Mouse (Mus musculus) adrenal gland, postnatal 4 days (tissue): ENCODE data around the gene 1810010D01Rik. TPM values are rescaled to one million over a fixed set of nuclear protein-coding genes. Genes with fewer than 3 reads are reported as not detected.
A peak's percentile ranks its signal among the peaks of the same experiment; 100 is the strongest.

Experiments used
- DNase-seq, 2 experiments: peaks; one replicate each; pipeline ENCODE4 v3.0.0; 2021 to 2022; ENCODE audit warnings: low spot score in 2 of 2, mixed read lengths in 2 of 2
- total RNA-seq, 2 experiments: library from RNA; stranded (reverse); gene quantifications; 2 replicates each; pipeline ENCODE4 v1.2.3; 2021

Gene 1810010D01Rik
- total RNA-seq, 2 experiments from 2014 or later: 0.45 TPM; not detected in 1

DNA sequence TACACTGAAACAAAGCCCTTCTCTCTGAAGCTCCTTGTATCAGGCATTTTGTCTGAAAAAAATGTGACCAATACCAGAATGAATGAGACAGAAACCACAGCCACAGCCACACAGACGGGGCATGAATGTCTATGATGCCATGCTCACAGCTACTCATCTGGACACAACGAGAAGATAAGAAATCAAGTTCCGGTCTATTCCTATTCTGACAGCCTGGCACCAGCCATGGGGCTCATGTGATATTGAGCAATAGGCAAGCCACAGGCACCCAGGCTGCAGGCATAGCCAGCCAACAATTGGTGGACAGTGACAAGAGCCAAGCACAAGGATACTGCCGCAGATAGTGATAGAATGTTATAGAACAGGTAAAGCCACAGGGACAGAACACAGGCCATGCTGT, 7.6 kb upstream of the 1810010D01Rik start:
- DNase-seq: no peak

DNA sequence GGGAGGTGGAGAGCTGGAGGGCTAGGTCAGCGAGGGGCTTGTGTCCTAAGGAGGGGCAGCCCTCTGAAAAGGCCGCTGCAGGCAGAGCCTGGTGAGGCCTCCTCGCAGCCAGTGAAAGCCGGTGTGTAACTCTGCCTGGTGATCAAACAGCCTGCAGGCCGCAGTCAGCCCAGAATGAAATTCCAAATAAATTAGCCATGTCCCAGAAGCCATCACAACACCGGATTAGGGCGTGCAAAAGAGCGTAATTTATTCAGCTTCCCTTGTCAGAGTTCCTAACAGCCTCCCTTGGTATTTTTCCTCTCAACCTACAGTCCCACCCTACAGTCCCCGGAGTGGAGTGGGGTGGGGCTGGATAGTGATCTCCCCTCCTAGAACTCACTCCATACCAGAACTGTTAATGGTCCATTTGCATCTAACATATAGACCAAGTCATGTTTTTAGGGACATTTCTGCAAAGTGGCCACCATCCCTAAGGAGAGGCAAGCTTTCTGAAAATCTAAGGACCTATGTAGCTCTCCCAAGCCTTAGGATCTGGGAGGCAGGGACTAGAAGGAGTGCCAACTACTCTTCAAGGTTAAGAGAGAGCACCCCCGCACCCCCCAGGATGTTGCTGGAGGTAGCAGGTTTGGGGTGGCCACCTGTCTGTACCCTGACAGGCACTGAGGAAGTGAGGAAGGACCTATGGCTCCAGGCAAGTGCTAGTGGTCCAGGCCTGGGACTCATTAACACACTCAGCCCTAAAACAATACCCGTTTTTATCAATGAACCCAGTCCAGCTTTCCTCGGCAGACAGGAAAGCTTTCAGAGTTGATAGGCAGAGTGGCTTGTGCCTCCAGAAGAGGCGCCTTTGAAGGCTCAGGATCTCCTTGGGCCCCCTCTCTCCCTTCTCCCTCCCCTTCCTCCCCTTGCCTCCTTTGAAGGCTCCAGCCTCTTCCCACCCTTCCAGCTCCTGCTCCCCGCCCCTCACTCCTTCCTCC, 4.1 kb upstream of the 1810010D01Rik start:
- DNase-seq: no peak

- no peak for DNase-seq
Measured at GRCm38 (mm10) chr7:145210477-145211070, 2.7 kb upstream of the 1810010D01Rik start.

- no peak for DNase-seq
Measured at GRCm38 (mm10) chr7:145206801-145207200, 1.1 kb downstream of the 1810010D01Rik start.

DNA sequence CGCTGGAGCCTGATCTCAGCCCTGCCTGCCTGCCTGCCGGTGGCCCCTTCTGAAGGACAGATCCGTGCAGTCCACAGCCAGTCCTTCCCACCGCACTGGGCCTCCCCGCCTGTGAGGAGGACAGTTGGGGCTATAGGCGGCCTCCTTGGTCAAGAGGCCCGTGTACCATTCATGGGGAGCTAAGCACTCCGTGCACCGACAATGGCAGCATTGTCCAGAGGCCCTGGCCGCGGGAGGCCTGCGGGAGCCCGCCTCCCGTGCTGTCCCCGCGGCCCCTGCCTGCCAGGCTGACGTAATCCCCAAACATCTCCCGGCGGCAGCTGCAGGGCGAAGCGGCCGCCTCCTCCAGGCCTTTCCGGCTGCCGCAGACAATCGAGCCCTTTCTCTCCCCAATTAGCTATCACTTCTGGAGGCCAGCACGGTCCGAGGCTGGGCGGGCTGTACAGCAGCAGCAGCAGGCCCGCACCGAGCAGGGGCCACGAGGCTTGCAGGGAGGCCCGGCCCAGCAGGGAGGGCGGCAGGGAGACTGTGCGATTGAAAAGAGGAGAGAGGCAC, 1.8 kb downstream of the 1810010D01Rik start:
- peak; percentile 31 to 34 for DNase-seq

DNA sequence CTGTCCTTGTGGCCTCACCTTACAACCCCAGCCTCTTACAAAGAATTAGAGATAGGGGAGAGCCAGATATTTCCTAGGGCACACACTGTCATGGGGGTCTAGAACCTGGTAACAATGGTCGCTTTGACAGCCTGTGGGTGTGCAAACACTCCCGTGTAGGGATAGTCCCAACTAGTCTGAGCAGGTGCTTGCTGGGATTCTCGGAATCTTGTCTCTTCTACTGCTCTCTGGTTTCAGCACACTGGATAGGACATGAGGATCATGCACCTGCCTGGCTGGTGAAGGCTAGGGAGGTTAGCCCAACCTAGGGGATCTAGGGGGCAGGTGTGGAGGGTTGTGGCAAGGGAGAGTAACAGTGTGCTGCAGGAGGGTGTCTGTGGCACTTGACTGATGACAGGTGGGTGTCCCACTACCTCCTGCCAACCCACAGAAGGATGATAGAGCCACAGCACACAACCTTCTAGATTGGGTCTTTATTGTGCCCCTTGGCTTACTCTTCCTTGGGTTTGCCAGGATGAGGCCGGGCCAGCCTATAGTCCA, 2.5 kb downstream of the 1810010D01Rik start:
- no peak for DNase-seq

GRCm38 (mm10) chr7:145199711-145200110, 8.2 kb downstream of the 1810010D01Rik start:
- DNase-seq: no peak

DNA sequence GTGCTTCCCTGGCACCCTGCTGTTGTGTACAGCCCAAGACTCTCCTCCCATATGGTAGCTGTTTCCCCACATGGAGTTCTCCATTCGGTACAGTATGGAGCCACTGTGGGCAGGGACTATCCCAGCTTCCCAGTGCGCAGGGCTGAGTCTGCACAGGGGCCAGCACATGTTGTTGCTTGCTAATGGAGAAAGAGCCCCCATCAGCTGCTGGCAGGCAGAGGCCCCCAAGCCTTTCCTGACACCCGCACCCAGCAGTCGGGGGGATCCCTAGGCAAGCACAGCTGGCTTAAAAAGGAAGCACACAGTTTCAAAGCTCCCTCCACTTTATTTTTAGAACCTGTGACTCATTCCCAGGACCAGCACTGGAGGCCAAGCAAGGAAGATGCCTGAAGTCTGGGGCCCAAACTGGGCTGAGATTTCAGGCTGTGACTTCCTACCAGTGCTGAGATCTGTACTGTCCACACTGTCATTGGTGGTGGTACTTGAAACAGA, 9.7 kb downstream of the 1810010D01Rik start:
- no peak for DNase-seq

- DNase-seq: no peak
Measured at GRCm38 (mm10) chr7:145197711-145198110, 10.2 kb downstream of the 1810010D01Rik start.

- no peak for DNase-seq
Measured at GRCm38 (mm10) chr7:145197042-145197441, 10.9 kb downstream of the 1810010D01Rik start.

DNA sequence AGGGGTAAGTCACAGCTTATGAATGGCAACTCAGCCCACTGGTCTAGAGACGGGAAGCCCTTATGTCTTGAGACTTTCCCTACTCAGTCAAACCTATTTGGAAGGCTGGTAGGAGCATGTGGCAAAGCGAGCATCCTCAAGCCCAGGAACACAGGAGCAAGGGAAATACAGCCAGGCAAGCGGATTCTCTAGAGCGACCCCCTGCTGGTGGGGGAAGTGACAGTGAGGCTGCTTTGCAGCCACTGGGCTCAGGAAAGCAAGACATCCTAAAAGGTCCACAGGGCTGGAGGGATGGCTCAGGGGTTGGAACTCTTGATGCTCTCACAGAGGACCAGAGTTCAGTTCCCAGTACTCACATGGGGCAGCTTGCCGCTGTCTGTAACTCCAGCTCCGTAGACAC, 11.6 kb downstream of the 1810010D01Rik start:
- DNase-seq: no peak

- no peak for DNase-seq
Measured at GRCm38 (mm10) chr7:145195186-145195927, 12.6 kb downstream of the 1810010D01Rik start.

GRCm38 (mm10) chr7:145194455-145195161, 13.3 kb downstream of the 1810010D01Rik start:
- no peak for DNase-seq

DNA sequence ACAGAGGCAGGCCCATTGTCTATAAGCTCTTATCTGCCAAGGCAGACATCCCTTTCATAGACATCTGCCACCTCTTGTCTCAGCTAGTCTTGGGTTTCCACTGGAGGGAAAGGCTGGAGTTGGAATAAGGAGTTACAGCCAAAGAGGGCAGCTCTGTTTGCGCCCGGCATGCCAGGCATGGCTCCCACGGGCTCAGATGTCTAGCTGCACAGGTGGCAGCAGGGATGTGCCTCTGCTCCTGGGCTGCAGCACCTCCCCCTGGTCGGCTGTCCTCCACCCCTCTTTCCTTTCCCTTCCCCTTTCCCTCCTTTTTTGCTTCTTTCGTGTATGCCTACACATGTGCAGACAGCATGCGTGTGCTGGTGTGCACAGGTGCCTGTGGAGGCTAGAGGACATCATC, 15.1 kb downstream of the 1810010D01Rik start:
- no peak for DNase-seq

GRCm38 (mm10) chr7:145190520-145190919, 17.4 kb downstream of the 1810010D01Rik start:
- no peak for DNase-seq

- no peak for DNase-seq
Measured at GRCm38 (mm10) chr7:145189342-145189741, 18.6 kb downstream of the 1810010D01Rik start.

GRCm38 (mm10) chr7:145187802-145188201, 20.1 kb downstream of the 1810010D01Rik start:
- no peak for DNase-seq

GRCm38 (mm10) chr7:145182388-145182787, 25.5 kb downstream of the 1810010D01Rik start:
- DNase-seq: no peak

- no peak for DNase-seq
Measured at GRCm38 (mm10) chr7:145181376-145182034, 26.4 kb downstream of the 1810010D01Rik start.

DNA sequence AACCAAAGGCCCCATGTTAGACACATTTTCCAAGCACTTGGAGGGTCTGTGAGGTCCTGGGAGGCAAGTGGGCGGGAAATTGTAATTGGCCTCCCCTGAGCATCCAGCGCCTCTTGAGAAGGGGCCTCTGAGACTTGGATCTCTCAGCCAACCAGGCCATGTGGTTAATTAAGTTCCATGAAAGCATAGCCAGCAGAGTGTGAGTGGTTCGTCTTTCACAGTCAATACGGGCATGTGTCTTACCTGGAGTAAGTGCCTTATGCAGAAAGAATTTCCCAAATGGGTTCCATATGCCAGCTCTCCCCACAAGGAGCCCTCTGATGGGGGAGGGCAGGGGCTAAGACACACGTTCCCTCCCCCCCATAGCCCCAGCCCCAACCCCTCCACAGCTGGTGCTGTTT, 28.2 kb downstream of the 1810010D01Rik start:
- DNase-seq: no peak
